In genomic region chr16:77760926-77761347, GRCm38 (mm10) we compare ENCODE assay signal across 8 mouse cellular contexts.
A peak's percentile ranks its signal among the peaks of the same experiment; 100 is the strongest.
DNase-seq lines count a peak whose midpoint lies in the region; TF ChIP-seq lines count a peak whose summit lies in the region.
"Had no signal": no experiment of that assay in that cellular context is flagged by ENCODE, and none has a peak within 500 bp of the region (broad histone marks: within the 10 kb centered on the region; RNA-seq: fewer than 3 reads in every experiment).

No protein-coding gene starts in this region.

- no peaks in the 10 kb centered on the region for H3K27me3 ChIP-seq in kidney, adult 2 months (replicated peaks; ENCODE audit: control insufficient read depth, insufficient read depth, low read length)

- no peak overlapping the region for H3K4me3 ChIP-seq in kidney, adult 2 months (ENCODE audit: insufficient read depth, low read depth, low read length)

- intact Hi-C loops in left cerebral cortex, postnatal 4 days (cut with DNase I), result no loop called here

- peak; percentile 31 for DNase-seq in left cerebral cortex, postnatal 4 days
- DNase-seq in left cerebral cortex, adult 18-20 months (ENCODE audit: low spot score in 2 of 2), result no peak
- DNase-seq in cerebellum, adult 11 months, result peak; percentile 1
- peak; percentile 23 for DNase-seq in cerebellum, adult 9-11 months
- peak; percentile 36 for DNase-seq in lung, postnatal 10 days
- DNase-seq in adrenal gland, adult 18-20 months (ENCODE audit: low spot score in 2 of 2), result no peak
- DNase-seq in kidney, adult 2 months, result no peak
- DNase-seq: adrenal gland, postnatal 36 days had no signal

- no peaks in the 10 kb centered on the region for H3K4me1 ChIP-seq in kidney, adult 2 months (ENCODE audit: control insufficient read depth, insufficient read depth, low read length)

- no peak for TF ChIP-seq CTCF in kidney, adult 2 months (conservative IDR thresholded peaks at IDR 0.05; ENCODE audit: insufficient read depth, insufficient read length, low read depth, low read length)

- no peak overlapping the region for H3K27ac ChIP-seq in kidney, adult 2 months (ENCODE audit: insufficient read depth, low read depth, low read length)

- WGBS in kidney, adult 2 months, result 68% methylated on average over 4 of the region's 4 CpGs

- no peaks in the 10 kb centered on the region for H3K36me3 ChIP-seq in kidney, adult 2 months (ENCODE audit: control insufficient read depth, insufficient read depth, low read length)

- no peak for TF ChIP-seq POLR2A in kidney, adult 2 months (IDR thresholded peaks at IDR 0.05; ENCODE audit: low read depth, low read length)

Comparison
In these comparisons a context has a peak if more than half of its experiments do, and no peak if none do; other contexts are left out.
1. DNase-seq: peak in left cerebral cortex, postnatal 4 days (single experiment), cerebellum, adult 11 months (single experiment), cerebellum, adult 9-11 months (single experiment) and lung, postnatal 10 days (single experiment); none in left cerebral cortex, adult 18-20 months (0 of 2), adrenal gland, adult 18-20 months (0 of 2) and kidney, adult 2 months (single experiment).